Mouse (Mus musculus): Measurements from ENCODE around the gene Cfap299. TPM values are rescaled to one million over a fixed set of nuclear protein-coding genes. Genes with fewer than 3 reads are reported as not detected.

Gene Cfap299
- total RNA-seq, 2 experiments from 2014 or later = not detected

GRCm38 (mm10) chr5:98416385-98417145 is 87.5 kb downstream of the Cfap299 start:
- Histone ChIP-seq H3K27ac (no peak overlapping the region), H3K4me3 (no peak overlapping the region)
- intact Hi-C loops (cut with DNase I) = no loop called here
- DNase-seq = no peak
- TF ChIP-seq CTCF (IDR thresholded peaks at IDR 0.05) = no peak

GRCm38 (mm10) chr5:98424965-98425364 is 95.9 kb downstream of the Cfap299 start:
- no peak for DNase-seq
- Histone ChIP-seq H3K4me3 (no peak overlapping the region), H3K27ac (no peak overlapping the region)
- intact Hi-C loops (cut with DNase I) = no loop called here
- TF ChIP-seq CTCF (IDR thresholded peaks at IDR 0.05) = no peak

GRCm38 (mm10) chr5:98426112-98426511 is 97.0 kb downstream of the Cfap299 start:
- Histone ChIP-seq H3K4me3 (no peak overlapping the region), H3K27ac (no peak overlapping the region)
- TF ChIP-seq CTCF (IDR thresholded peaks at IDR 0.05) = no peak
- DNase-seq = no peak
- intact Hi-C loops (cut with DNase I) = no loop called here

GRCm38 (mm10) chr5:98430060-98430459 is 101.0 kb downstream of the Cfap299 start:
- intact Hi-C loops (cut with DNase I) = no loop called here
- no peak for DNase-seq
- Histone ChIP-seq H3K4me3 (no peak overlapping the region), H3K27ac (no peak overlapping the region)
- no peak for TF ChIP-seq CTCF (IDR thresholded peaks at IDR 0.05)

- intact Hi-C loops (cut with DNase I) = no loop called here
- H3K27ac ChIP-seq = no peak overlapping the region
- no peak for TF ChIP-seq CTCF (IDR thresholded peaks at IDR 0.05)
- no peak for DNase-seq
- no peak overlapping the region for H3K4me3 ChIP-seq
Measured at GRCm38 (mm10) chr5:98438686-98439085, 109.6 kb downstream of the Cfap299 start.

GRCm38 (mm10) chr5:98446771-98447462 is 117.8 kb downstream of the Cfap299 start:
- Histone ChIP-seq H3K4me3 (no peak overlapping the region), H3K27ac (no peak overlapping the region)
- intact Hi-C loops (cut with DNase I) = no loop called here
- TF ChIP-seq CTCF (IDR thresholded peaks at IDR 0.05) = no peak
- DNase-seq = no peak

GRCm38 (mm10) chr5:98449873-98450272 is 120.8 kb downstream of the Cfap299 start:
- DNase-seq = no peak
- Histone ChIP-seq H3K4me3 (no peak overlapping the region), H3K27ac (no peak overlapping the region)
- no peak for TF ChIP-seq CTCF (IDR thresholded peaks at IDR 0.05)
- intact Hi-C loops (cut with DNase I) = no loop called here

GRCm38 (mm10) chr5:98466882-98467535 is 137.9 kb downstream of the Cfap299 start:
- no peak for DNase-seq
- H3K4me3 ChIP-seq = no peak overlapping the region
- intact Hi-C loops (cut with DNase I) = no loop called here
- no peak overlapping the region for H3K27ac ChIP-seq
- no peak for TF ChIP-seq CTCF (IDR thresholded peaks at IDR 0.05)

GRCm38 (mm10) chr5:98470052-98470451 is 140.9 kb downstream of the Cfap299 start:
- DNase-seq = no peak
- no peak overlapping the region for H3K27ac ChIP-seq
- TF ChIP-seq CTCF (IDR thresholded peaks at IDR 0.05) = no peak
- H3K4me3 ChIP-seq = no peak overlapping the region
- intact Hi-C loops (cut with DNase I) = no loop called here

GRCm38 (mm10) chr5:98476539-98476938 is 147.4 kb downstream of the Cfap299 start:
- Histone ChIP-seq H3K4me3 (no peak overlapping the region), H3K27ac (no peak overlapping the region)
- intact Hi-C loops (cut with DNase I) = no loop called here
- TF ChIP-seq CTCF (IDR thresholded peaks at IDR 0.05) = no peak
- no peak for DNase-seq

GRCm38 (mm10) chr5:98477261-98477660 is 148.2 kb downstream of the Cfap299 start:
- intact Hi-C loops (cut with DNase I) = no loop called here
- TF ChIP-seq CTCF (IDR thresholded peaks at IDR 0.05) = no peak
- no peak overlapping the region for H3K4me3 ChIP-seq
- no peak for DNase-seq
- no peak overlapping the region for H3K27ac ChIP-seq

- Histone ChIP-seq H3K27ac (no peak overlapping the region), H3K4me3 (no peak overlapping the region)
- TF ChIP-seq CTCF (IDR thresholded peaks at IDR 0.05) = no peak
- intact Hi-C loops (cut with DNase I) = no loop called here
- DNase-seq = no peak
Measured at GRCm38 (mm10) chr5:98483507-98483906, 154.4 kb downstream of the Cfap299 start.

GRCm38 (mm10) chr5:98485189-98485588 is 156.1 kb downstream of the Cfap299 start:
- Histone ChIP-seq H3K27ac (no peak overlapping the region), H3K4me3 (no peak overlapping the region)
- TF ChIP-seq CTCF (IDR thresholded peaks at IDR 0.05) = no peak
- intact Hi-C loops (cut with DNase I) = no loop called here
- DNase-seq = no peak
